Mouse (Mus musculus) embryo, embryonic 10 days (tissue): ENCODE results near the gene A730049H05Rik.
A peak's percentile ranks its signal among the peaks of the same experiment; 100 is the strongest.

Experiments
- DNase-seq: peaks from one replicate; pipeline ENCODE4 v3.0.0-alpha.2; 2015; ENCODE audit warnings: low spot score

The A730049H05Rik gene

DNA sequence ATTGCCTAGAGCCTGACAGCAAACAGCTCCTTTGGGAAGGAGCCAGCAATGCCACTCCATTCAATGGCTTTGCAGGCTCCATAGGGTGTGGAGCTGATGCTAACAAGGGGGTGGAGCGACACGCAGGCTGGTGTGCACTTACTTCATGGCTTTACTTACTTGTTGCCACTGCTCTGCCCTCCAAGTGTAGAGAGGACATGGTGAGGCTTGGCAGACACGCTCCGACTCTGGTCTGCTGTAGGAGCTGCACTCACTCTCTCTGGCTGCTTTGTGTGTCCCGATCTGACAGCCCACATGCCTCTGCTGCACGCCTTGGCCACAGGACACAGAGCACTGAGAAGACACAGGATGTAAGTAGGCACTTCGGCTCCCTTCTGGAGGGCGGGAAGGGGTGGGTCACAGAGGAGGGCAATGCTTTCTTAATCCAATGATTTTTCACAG lies at the start of gene A730049H05Rik:
TSS of gene A730049H05Rik (plus strand) at position 168 of the 441 bp plus-strand sequence.
- DNase-seq: peak; percentile 42

GRCm38 (mm10) chr6:92776356-92776755 lies 39.9 kb upstream of the A730049H05Rik start:
- DNase-seq: peak; percentile 77

DNA sequence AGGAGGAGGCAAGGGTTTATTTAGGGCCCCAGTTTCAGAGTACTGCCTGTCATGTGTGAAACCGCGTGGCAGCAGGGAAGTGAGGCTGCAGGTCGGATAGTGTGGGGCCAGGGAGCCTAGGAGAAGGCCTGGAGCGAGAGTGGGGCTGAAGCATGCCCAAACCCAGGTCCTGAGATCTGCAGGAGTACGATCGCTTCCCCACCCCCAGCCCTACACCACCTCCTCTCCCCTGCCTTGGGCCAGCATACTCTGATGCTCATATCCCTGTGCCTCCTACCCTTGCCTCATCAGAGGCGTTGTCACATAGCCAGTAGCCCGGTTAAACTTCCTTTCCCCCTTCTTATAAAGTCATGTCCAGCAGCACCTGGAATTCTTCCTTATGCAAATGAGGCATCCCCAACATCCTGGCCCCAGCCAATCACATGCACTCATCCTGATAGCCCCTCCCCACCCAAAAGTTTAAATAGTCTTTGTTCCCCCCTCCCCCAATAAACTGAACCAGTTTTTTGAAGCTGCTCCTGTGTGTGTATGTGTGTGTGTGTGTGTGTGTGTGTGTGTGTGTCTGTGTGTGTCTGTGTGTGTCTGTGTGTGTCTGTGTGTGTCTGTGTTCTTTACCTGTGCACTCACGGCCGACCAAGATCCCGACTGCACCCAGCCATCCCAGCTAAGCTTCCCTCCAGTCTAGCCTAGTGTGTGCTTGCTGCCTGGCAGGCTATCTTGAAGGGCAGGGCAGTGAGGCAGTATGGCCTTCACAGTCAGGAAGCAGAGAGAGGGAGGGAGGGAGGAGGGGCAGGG lies 36.9 kb upstream of the A730049H05Rik start:
- DNase-seq: no peak

DNA sequence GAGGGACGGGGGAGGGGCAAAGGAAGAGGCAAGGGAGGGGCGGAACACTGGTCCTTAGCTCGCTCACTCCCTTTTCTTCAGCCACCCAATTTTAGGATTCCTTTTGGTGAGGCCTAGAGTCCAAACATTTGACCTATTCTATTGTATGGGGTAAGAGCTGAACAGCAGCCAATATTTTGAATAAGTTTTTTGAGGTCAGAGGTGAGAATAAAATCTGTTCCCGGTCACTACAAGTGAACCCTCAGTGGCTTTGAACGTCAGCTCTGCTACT lies 36.4 kb upstream of the A730049H05Rik start:
- DNase-seq: no peak

GRCm38 (mm10) chr6:92781446-92781845 lies 34.8 kb upstream of the A730049H05Rik start:
- DNase-seq: no peak

DNA sequence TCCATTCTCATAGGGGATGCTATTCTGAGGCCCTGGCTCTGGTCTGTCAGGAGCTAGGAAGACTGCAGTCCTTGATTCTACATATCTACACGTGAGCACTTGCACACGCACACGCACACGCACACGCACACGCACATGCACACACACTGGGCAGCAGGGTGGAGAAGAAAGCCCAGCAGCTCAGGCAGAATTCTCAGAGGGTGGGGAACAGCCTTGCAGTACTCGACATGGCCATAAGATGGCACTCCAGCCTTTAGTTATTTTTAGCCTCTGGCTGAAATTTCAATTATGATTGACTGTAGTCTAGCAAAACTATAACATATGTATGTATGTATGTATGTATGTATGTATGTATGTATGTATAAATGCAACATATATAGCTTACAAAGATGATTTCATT lies 31.5 kb upstream of the A730049H05Rik start:
- DNase-seq: peak; percentile 64

GRCm38 (mm10) chr6:92786701-92787375 lies 29.4 kb upstream of the A730049H05Rik start:
- DNase-seq: peak; percentile 25

DNA sequence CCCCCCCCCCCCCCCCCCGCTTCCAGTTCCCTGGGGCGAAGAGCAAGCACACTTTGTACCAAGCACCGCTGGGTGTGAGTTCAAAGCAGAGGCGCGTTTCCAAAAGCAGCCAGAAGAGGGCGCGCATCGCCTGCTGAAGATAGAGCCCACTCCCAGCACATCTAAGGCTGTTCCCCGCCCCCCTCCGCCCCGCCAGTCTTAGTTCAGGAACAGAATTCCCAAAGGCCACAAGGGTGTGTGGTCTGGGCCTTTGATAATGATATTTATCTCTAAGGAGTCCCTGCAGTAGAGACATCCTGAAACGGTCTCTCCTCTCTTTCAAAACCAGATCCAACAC lies 28.9 kb upstream of the A730049H05Rik start:
- DNase-seq: peak; percentile 95

GRCm38 (mm10) chr6:92793804-92794203 lies 22.5 kb upstream of the A730049H05Rik start:
- DNase-seq: no peak

DNA sequence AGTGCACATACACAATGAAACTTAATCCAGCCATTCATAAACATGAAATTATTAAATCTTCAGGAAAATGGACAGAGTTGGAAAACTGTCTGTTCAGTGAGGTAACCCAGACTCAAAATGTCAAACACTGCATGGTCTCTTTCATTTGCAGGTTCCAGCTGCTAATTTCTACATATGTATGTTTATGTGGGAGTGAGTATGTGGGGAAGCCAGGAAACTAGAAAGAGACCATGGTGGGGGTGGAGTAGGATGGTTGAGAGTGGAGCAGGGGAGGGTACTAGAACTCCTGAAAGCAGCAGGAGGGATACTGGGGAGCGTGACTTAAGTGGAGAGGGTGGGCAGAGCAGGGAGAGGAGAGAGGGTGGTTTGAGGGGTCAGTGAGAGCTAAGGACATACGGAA lies 14.8 kb upstream of the A730049H05Rik start:
- DNase-seq: no peak

DNA sequence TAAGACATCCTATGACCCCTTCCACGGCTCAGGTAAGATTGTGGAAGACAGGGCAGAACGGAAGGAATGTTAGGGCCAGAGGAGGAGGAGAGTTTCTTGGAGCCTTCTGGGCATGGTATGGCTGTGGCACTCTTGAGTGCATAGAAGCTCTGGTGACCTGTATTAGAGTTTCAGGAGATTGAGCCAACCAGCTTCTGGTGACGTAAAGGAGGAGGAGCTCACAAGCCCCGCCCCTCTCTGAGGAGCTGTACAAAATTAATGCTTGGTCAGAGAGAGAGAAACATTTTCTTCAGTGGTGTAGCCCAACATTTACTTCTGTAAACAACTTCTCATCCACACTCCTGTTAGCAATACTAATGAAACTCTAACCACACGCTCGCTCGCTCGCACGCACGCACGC lies 13.9 kb upstream of the A730049H05Rik start:
- DNase-seq: no peak

DNA sequence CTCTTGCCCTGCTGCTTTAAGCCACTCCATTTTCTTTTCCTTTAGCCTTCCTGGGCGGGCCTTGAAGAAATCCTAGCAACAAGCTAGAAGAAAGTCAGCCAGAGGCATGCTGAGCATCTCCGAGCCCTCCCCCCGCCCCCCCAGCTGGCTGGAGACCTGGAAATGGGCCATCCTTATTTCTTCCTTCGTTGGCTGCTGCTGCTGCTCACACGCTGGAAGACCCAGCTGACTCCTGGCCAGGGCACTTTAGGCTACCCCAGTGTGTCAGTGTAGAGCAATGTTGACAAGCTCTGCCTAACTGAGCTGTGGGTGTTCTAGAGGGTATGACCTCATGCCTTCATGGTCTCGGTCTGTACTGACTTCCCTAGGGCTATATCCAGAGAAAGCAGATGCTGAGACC lies 13.1 kb upstream of the A730049H05Rik start:
- no peak for DNase-seq

DNA sequence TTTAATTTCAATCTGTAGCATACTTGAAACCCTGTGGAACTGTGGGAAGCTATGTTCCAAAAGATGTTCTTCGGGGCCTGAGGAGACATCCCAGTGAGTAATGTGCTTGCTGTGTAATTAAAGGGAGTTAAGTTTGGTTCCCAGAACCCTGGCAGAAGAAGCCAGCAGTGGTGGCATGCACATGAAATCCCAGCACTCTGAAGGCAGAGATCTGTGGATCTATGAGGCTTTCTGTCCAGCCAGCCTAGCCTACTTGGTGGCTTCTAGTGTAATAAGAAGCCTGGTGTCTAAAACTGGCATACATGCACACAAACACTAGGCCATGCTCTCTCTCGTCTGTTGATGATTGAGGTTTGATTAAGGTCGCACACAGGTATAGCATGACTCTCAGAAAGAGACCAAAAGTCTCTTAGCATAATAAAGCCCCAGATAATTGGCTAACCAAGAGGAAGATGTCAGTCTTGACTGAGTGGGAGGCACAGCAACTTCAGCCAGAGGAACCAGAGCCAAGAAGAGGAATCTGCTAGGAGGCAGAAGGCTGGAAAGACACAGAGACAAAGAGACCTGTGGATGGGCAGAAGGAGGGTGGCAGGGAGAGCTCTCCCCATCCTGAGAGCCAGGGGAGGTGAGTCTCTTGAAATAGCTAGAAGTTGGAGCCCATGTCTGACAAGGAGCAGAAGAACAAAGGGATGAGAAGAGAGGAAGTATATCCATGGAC lies 11.9 kb upstream of the A730049H05Rik start:
- no peak for DNase-seq

- DNase-seq: no peak
These were observed 6.5 kb upstream of the A730049H05Rik start for GRCm38 (mm10) chr6:92809818-92810217.

DNA sequence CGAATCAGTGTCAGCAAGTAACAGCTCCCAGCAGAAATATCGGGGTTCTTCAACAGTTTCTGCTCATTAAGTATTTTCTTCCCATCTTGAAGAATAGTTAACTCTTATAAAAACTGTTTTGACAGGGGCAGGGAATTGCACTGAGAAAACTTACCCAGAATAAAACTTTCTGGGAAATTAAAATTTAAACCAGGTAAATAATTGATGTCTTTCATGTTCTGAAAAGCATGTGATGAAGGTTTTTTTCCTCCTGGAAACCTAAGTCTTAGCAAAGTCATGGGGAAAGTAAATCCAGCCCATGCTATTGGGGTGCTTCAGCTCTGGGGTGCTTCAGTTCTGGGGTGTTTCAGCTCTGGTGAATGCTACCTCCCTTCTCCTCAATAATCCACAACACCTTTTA lies 5.7 kb upstream of the A730049H05Rik start:
- DNase-seq: no peak

DNA sequence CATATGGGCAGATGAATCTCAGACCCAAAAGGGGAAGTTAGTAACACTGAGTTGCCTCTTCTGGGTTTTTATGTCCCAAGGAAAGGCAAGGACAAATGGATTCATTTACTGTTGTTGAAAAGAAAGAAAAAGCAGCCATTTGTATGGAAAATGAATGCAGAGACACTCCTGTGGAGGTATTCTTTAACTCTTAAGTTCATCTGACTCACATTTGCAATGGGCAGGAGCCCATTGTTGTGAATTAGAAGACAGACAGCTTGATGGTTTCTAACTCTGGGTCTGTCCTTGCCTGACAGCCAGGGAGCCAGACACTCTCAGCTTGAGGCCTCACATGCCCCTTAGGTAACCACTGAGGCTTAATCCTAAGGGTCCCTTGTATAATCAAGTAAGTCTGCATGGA lies 4.7 kb upstream of the A730049H05Rik start:
- DNase-seq: no peak

GRCm38 (mm10) chr6:92812702-92813370 lies 3.4 kb upstream of the A730049H05Rik start:
- no peak for DNase-seq

- DNase-seq: no peak
These were observed 1.4 kb downstream of the A730049H05Rik start for GRCm38 (mm10) chr6:92817661-92818060.

- peak; percentile 16 for DNase-seq
These were observed 5.3 kb downstream of the A730049H05Rik start for GRCm38 (mm10) chr6:92821606-92822005.

DNA sequence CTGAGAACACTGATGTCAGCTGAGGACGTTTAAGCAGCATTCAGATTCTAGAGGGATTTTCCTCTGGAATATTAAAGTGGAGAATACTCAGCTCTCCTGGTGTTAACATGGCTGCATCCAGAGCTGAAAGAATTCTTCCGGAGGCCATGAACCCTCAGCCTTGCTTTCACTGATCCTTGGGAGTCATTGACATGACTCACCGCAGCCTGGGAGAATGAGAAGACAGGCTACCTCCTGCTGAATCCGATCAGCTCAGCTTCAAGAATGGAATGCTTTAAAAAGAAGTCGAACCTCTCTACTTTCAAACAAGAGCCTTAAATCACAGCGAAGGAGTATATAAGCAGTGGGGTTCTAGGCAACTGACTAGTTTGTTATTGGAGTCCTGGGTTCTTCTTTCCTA lies 5.7 kb downstream of the A730049H05Rik start:
- DNase-seq: no peak

- peak; percentile 27 for DNase-seq
These were observed 7.7 kb downstream of the A730049H05Rik start for GRCm38 (mm10) chr6:92823991-92824390.

DNA sequence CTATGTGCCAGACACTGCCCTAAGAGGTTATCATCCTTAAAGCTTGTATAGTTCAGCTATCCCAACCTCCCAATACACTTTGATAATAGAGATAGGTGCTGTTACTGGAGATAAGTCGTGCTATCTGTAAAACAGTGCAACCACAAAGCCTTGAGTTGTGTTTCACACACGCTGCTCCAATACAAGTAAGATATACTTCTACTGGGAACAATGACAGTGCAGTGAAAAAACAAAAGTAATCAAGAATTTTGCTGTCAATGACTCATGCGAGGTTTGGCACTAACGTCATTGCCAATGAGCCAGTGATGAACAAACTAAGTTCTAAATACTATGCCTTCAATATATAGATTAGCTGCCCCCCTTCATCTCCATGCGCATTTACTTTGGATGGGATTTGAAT lies 10.3 kb downstream of the A730049H05Rik start:
- no peak for DNase-seq

- no peak for DNase-seq
These were observed 11.1 kb downstream of the A730049H05Rik start for GRCm38 (mm10) chr6:92827360-92827759.
